Mouse (Mus musculus): ENCODE measurements around the gene Tfcp2l1.

Tfcp2l1 gene

GRCm38 (mm10) chr1:118650771-118651080, 23.0 kb downstream of the Tfcp2l1 start:
- no peak for DNase-seq (ENCODE audit: low spot score)

DNA sequence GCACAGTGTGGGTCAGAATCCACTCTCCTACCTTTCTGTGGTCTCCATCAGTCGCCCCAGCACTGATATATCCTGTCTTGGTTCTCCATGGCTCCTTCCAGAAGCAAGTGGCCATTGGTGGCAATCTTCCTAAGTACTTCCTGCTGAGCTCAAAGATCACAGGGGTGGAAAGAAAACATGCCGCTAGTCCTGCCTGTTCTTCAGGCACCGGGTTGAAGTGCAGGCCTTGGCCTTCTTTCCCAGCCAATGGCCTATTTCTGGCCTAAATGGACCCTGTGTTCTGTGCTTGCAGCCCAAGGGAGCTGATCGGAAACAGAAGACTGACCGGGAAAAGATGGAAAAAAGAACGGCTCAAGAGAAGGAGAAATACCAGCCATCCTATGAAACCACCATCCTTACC, 31.0 kb downstream of the Tfcp2l1 start:
- DNase-seq (ENCODE audit: low spot score) = no peak

GRCm38 (mm10) chr1:118660880-118661465, 33.2 kb downstream of the Tfcp2l1 start:
- no peak for DNase-seq (ENCODE audit: low spot score)

- DNase-seq (ENCODE audit: low spot score) = no peak
These were observed 35.3 kb downstream of the Tfcp2l1 start for GRCm38 (mm10) chr1:118663062-118663461.

GRCm38 (mm10) chr1:118667536-118667935, 39.8 kb downstream of the Tfcp2l1 start:
- no peak for DNase-seq (ENCODE audit: low spot score)

GRCm38 (mm10) chr1:118672196-118672595, 44.5 kb downstream of the Tfcp2l1 start:
- peak; percentile 11 for DNase-seq (ENCODE audit: low spot score)

DNA sequence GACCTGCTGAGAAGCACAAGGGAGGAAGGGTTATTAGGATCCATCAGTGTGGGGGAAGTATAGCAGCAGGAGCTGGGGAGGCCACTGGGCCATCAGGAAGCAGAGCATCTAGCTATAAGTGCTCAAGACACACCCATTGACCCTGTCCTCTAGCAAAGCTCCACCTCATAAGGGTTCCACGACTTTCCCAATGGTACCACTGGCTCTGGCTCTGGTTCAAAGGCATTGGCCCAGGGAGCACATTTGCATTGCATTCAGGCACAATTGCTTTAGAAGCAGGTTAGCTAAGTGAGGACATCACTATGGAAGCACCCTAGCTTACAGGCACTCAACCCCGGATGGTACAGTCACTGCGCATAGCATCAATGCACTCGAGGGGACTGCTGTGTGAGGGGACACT, 46.4 kb downstream of the Tfcp2l1 start:
- DNase-seq (ENCODE audit: low spot score) = no peak

GRCm38 (mm10) chr1:118681980-118682379, 54.2 kb downstream of the Tfcp2l1 start:
- DNase-seq (ENCODE audit: low spot score) = no peak

DNA sequence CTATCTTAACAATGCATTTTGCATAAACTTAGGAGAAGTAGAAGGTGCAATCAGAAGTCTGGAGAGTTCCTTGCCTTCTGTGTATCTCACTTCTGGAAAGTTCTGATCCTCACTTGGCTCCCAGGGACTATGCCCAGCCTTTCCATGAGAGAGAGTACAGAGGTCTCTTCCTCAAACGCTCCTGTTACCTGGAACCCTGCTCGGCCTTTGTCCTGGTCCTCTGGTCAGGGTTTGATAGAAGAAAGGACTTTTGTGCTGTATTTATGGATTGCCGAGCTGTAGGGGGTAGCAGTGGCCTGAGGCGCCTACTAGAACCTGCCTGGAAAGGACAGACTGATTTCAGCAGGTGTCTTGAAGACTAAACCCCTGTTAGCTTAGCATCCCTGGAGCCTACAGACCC, 55.9 kb downstream of the Tfcp2l1 start:
- no peak for DNase-seq (ENCODE audit: low spot score)

DNA sequence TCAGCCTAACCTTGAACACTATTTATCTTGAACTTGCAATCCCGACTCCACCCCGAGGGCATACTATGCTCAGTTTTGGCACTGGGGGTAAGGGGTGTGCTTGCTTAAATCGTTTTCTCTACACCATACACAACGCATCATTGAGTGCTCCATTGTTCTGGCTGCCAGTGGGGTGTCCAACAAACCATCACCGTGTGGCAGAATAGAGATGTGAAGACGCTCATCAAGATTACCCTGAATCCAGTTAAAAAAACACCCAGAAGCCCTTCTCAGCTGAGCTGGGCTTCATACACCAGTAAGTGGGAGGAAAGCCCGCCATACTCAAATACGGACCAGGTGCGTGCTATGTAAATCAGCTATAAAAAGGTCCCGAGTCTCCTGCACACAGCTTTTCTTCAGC, 60.0 kb downstream of the Tfcp2l1 start:
- DNase-seq (ENCODE audit: low spot score) = no peak

GRCm38 (mm10) chr1:118689830-118690229, 62.1 kb downstream of the Tfcp2l1 start:
- no peak for DNase-seq (ENCODE audit: low spot score)

DNA sequence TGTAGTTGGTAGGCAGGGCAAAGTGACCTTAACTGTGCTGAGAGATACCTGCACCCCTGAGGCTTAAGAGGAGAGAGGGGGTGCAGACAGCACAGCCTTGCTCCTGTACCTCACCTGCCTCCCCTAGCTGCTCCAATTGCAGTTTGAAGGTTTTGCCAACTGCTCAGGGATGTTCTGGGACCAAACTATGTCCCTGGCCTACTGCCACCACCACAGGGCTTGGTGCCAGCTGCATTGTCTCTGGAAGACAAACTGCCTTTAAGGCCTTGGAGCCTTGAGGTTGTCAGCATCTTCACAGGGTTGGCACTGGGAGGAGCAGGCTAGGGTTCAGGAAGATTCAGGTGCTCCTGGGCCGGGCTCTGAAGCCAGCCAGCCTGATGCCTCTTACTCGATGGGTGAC, 66.7 kb downstream of the Tfcp2l1 start:
- peak; percentile 51 for DNase-seq (ENCODE audit: low spot score)

DNA sequence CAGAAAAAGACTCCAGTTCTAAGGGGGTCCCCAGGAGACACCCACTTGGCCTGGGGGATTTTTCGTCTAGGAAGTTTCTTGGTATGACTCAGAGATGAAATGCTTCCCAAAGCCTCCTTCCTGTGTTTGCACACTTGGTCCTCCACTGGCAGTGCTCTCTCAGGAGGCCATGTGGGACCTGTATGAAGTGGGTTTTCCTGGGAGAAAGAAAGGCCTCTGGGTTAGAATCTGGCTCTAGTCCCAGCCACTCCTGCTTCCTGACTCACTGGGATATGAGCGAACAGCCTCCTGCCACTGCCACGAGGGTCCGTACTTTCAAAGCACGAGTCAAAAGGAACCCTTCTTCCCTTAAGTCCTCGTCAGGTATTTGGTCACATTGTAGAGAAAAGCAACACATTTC, 70.2 kb downstream of the Tfcp2l1 start:
- no peak for DNase-seq (ENCODE audit: low spot score)

- no peak for DNase-seq (ENCODE audit: low spot score)
These were observed 71.6 kb downstream of the Tfcp2l1 start for GRCm38 (mm10) chr1:118699118-118699890.

DNA sequence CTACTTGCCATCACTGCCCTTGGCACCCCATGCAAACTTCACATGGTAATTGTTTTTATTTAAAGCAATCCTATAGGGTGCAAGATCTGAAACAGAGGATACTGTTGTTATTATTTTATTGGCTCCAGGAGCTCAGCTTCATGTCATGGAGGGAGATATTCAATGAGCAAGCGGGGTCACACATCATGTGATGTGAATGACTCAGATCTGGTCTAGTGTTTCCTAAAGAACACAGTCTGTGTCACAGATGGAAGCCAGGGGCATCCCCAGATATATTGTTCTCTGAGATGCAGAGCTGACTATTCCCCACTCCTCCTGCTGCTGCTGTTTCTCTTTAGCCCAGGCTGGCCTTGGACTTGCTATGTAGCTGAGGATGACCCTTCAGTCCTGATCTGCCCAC, 72.2 kb downstream of the Tfcp2l1 start:
- no peak for DNase-seq (ENCODE audit: low spot score)

DNA sequence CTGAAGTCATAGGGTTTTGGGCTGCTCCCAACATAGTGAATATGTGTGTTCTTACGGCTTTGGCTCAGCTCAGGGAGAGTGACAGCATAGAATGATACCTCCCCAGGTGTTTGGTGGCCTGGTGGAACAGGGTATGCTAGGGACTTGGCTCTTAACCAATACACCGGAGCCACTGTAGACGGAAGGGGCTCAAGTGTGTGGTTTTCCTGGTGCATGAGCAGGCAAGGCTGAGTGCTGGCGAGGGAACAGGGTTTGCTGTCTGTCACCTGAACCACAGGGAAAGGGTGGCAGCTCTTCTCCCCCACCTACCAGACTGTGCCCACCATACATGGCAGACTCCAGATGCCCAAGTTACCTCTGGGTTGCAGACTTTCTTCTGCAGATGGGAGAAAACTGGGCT, 83.9 kb downstream of the Tfcp2l1 start:
- no peak for DNase-seq (ENCODE audit: low spot score)

DNA sequence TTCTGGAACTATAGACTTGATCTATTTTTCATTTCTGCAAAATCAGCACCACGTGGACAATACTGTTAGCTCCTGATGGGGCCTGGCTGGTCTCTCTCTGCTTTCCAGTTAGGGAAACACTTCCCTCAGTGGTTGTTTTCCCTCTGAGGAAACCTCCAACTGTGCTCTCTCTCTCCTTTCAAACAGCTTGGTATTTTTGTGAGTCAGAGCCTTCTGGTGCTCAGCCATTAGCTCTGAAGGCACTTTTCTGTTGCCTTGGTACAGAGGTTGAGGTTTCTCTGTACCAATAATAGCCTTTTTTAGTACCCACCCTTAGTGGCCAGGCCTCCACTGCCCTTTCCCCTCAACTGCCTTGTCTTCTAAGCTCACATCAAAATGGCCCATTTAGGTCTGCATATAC, 88.5 kb downstream of the Tfcp2l1 start:
- DNase-seq (ENCODE audit: low spot score) = no peak

DNA sequence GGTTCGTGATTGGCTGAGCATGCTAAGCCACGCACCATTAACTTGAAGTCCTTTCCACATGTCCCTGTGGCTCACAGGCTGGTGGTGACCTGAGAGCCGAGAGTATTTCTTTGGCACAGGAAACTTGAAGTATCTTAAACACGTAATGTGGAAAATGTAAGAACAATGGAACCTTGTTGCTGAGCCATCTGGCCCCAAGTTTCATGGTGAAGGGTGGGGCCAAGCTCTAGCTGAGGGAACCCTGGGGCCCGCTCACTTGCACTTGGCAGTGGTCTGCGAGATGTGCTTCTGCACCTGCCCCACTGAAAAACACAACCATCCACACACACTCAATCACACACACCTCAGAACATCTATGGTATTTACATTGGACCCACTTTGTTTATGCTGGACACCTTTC, 90.3 kb downstream of the Tfcp2l1 start:
- no peak for DNase-seq (ENCODE audit: low spot score)

GRCm38 (mm10) chr1:118719699-118720098, 92.0 kb downstream of the Tfcp2l1 start:
- no peak for DNase-seq (ENCODE audit: low spot score)

DNA sequence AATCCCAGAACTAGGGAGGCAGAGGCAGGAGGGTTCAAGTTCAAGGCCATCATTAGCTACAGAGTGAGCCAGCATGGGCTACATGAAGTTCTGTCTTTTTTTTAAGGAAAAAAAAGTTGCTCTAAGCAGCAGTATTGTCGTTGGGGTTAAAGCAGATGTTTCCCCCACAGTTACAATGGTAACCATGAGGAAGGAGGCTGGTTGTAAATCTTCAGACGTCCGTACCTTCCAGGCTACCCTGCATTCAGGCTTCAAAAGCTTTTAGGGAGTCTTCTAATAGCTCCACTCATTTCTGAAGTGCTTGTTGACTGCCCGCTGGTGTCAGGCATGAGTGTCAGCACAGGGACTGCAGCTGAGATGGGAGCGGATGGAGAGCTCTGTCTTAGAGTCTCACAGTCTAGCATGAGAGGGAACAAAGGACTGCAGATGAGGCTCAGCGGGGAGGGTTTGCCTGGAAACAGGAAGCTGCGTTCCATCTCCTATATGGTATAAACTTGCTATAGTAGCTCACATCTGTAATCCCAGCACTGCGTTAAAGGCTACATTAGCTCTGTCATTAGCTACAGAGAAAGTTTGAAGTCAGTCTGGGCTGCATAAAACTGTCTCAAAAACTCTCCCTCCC, 92.8 kb downstream of the Tfcp2l1 start:
- DNase-seq (ENCODE audit: low spot score) = no peak

DNA sequence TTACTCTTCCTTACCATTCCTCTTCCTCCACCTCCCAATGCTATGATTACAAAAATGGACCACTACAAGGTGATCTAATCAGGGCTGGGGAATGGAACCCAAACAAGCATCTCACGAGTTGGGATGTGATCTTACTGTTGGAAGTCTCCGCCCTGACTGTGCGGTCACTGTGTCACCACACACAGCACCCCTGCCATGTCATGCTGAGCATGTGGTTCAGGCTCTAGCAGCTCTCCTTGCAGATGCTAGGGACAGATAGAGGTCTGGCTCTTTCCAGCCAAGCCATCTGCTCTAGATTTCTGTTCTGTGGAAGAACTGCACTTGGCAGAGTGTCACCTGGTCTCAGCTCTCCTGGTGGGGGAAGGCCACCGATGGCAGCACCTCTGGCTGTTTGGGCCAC, 99.3 kb downstream of the Tfcp2l1 start:
- DNase-seq (ENCODE audit: low spot score) = no peak

GRCm38 (mm10) chr1:118728796-118729195, 101.1 kb downstream of the Tfcp2l1 start:
- no peak for DNase-seq (ENCODE audit: low spot score)
